Mouse (Mus musculus): Measurements from ENCODE around the gene St3gal3. TPM values are rescaled to one million over a fixed set of nuclear protein-coding genes. Genes with fewer than 3 reads are reported as not detected.

The St3gal3 gene
- total RNA-seq, 1 experiment from 2014 or later: 4.7 TPM

DNA sequence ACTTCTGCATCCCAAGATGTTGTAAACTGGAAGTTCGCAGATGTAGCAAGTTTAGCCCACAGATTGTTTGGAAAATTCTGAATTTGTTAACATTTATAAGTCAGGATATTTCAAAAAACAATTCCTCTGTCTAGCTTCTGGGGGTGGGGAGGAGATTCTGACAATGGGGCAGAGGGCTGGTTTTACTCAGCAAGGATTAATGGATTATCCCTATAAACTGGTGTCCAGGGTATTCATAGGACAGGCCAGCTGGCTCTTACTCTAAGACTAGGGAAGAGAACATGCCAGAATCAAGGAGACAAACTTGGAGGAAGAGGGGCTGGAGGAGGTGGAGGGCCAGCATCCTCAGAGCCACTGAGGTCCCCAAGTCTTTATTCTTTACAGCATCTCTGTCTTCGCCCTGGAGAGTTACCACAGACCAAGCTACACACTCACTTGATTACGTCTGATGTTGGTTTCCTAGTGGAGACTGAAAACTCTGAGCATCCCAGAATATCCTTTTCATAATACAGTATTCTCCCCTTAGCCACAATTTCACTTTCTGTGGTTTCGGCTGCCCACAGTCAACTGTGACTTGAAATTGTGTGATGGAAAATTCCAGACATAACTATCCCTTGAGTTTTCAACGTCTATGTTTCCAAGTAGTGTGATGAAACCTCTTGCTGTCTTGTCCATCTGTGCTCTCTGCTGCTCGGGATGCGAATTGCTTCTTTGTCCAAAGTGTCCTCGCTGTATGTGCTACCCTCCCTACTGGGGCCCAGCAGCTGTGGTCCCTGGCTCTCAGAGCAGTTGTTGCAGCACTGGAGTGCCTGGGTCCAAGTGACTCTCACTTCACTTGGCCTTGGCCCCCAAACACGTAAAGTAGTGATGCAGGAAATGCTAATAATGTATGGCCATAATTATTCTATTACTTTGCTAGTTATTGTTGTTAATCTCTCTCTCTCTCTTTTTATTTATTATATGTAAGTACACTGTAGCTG, 64.2 kb downstream of the St3gal3 start:
- no peak for ATAC-seq (replicated peaks; ENCODE audit: insufficient number of reproducible peaks, low FRiP score, low TSS enrichment, poor library complexity, severe bottlenecking)

DNA sequence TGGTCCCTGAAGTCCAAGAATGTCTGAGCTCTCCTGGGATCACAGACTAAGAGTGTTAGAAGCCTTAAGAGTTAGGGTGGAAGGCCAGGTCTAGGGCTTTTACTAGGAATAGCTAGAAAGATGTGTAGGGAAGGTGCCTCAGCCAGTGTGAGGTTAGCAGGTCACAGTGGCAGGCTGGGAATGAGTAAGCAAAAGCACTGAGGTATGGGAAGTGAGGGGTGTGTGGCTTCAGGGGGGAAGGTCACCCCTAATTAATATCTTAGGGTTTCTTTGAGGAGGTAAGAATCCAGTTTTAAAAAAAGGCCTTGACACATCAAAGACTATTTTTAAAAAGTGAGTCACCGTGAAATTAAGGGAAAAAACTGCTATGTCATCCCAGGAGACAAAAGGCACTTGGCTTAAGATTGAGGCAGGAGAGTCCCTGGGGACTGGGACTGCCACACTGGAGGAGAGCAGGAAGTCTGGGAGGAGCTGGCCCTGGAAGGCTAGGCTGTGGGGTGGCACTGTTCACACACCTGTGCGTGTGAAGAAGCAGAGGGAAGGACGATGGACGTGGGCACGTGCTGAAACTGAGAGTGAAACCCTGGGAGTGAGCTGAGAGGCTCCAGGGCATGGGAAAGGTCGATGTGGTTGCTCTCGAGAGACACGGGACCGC, 72.8 kb downstream of the St3gal3 start:
- no peak for ATAC-seq (replicated peaks; ENCODE audit: insufficient number of reproducible peaks, low FRiP score, low TSS enrichment, poor library complexity, severe bottlenecking)

DNA sequence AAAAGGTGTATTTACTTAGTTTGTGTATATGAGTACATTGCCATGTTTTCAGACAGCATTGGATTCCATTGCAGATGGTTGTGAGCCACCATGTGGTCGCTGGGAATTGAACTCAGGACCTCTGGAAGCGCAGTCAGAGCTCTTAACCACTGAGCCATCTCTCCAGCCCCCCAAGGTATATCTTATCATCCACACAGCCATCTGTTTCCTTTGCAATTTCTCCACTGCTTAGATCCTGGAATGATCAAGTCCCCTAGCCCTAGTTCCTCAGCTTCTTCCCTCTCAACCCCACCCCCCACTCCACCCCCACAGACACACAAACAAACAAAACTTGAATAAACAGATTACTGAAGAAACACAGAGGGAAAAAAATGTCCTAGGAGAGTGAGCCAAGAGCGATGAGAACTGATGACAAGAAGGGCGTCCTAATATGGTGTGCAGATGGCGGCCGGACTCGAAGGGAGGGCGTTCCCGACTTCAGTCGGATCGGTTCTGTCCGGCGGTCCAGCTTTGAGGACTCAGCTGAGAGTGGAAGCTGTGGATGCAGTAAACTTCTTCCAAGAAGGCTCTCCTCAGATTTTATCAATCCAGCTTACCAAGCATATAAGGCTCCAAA, 73.7 kb downstream of the St3gal3 start:
- no peak for ATAC-seq (replicated peaks; ENCODE audit: insufficient number of reproducible peaks, low FRiP score, low TSS enrichment, poor library complexity, severe bottlenecking)

DNA sequence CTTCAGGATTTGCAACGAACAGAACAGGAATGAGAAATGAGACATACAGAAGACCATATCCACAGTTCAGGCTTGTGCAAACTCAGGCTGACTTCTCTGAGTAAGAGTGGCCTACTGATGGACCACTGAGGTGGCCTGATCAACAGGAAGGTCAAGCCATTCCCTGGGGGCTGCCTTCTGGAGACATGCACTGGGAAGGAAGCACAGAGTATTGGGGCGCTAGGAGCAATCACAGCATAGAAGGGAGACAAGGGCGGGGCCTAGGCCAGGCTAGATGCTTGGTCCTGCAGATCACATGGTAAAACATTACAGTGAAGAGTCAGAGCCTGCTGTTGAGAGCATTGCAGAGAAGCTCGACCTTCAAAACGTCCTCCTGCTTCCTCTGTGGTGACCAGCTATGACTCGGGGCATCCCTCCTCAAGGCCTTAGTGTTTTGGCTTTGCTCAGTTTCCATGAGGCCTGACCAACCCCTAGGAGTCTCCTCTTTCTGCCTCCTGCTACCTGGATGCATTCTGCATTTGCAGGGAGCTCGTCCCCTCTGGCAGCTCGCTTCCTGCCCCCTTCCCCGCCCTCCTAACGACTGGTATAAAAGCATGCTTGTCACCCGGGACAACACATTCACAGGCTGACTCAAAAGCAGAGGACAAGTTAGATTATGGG, 74.8 kb downstream of the St3gal3 start:
- no peak for ATAC-seq (replicated peaks; ENCODE audit: insufficient number of reproducible peaks, low FRiP score, low TSS enrichment, poor library complexity, severe bottlenecking)

DNA sequence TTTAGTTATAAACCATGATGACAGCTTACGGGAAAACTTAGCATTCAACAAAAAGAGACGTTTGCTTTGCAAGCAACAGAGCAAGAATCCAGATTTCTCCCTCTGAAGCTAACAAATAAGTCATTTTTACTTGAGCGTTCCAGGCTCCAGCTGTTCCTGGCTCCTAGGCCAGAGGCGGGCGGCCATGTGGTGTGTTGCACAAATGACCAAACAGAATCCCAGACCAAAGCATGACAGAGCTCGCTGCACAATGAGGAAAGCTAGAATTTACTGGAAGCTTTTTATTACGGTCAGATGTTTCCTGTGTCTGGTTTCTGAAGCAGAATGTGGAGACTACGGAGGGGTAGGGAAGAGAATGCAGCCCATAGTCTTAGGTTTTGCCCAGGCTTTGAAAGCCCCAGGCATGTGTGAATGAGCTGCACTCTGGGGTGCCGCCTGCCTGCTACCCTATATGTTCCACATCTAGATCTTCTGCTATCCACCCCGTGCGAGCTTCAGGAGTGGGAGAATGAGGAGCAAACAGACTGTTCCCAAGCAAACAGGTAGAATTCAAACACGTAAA, 76.5 kb downstream of the St3gal3 start:
- ATAC-seq (replicated peaks; ENCODE audit: insufficient number of reproducible peaks, low FRiP score, low TSS enrichment, poor library complexity, severe bottlenecking): no peak

DNA sequence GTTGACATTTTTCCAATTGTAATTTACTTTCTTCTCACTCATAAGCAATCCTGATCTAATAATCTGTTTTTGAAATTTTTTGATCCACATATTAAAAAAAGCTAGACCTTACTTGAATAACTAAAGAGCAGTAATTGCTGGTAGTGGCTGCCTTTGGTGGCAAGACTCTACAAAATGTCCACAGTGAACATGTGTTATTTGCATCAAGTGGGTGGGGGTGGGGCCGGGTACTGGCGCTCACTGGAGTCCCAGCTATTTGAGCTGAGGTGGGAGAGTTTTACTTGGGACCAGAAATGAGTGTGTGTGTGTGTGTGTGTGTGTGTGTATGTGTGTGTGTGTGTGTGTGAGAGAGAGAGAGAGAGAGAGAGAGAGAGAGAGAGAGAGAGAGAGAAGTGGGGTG, 77.6 kb downstream of the St3gal3 start:
- ATAC-seq (replicated peaks; ENCODE audit: insufficient number of reproducible peaks, low FRiP score, low TSS enrichment, poor library complexity, severe bottlenecking): no peak

DNA sequence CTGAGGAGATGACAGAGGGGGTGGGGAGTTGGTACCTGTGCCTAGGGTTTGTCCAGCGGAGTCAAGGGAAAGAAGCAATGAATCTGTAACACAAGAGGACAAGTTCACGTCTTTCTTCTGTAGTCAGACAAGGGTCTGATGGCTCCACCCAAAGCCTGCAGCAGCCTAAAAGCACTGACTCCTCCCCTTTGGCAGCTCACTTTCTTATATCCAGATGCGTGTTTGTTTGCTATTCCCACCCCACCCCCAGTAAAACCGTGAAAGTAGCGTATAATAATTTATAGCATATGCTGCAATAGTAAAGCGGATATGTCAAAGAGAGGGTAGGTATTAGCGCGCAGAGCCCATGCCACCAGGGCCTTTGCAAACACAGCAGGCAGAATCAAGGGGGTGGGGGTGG, 80.1 kb downstream of the St3gal3 start:
- ATAC-seq (replicated peaks; ENCODE audit: insufficient number of reproducible peaks, low FRiP score, low TSS enrichment, poor library complexity, severe bottlenecking): no peak

DNA sequence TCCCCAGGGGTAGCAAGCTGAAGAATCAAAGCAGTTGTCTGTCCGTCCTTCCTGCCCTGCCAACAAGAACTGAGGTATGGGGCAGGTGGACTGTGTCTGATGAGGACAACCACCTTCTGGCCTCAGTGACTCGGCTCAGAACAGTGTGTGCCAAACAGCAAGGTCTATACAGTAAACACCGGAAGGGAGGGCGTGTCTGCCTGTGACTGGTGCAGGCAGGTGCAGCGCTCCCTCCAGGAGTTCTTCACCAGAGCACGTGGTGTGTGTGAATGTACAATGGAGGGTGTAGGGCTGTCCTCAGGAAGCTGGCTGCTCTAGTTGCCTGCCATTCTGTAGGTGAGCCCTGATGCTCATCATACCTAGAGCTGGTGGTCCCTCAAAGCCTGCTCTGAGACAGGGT, 80.8 kb downstream of the St3gal3 start:
- ATAC-seq (replicated peaks; ENCODE audit: insufficient number of reproducible peaks, low FRiP score, low TSS enrichment, poor library complexity, severe bottlenecking): no peak

DNA sequence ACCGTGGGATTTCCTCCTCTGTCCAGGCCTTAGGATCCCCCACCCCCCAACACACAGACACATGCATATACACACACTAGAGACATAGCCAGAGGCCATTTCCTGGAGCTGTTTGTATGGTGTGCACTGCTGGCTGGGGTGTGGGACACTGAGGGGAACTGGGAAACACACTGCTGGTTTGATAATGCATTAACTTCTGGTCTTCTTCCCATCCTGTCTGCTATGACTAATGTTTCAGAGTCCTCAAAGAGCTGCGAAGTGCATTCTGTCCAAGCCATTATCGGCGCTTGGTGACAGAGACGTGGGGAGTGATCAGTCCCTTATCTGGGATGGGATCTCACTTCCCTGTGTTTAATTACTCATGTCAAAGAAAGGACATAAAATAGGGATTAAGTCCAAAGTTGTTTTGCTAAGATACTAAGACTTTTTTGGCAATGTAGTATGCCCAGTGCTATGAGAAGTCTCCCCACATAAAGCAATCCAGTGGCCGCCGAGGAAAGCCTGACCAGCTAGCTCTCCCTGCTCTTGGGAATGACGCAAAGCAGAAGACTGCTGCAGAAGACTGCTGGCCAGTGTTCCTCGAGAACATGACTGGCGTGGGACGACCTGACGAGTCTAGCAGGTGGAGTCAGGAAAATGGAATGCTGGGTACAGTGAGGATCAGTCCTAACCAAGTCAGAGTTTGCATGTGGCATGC, 85.0 kb downstream of the St3gal3 start:
- ATAC-seq (replicated peaks; ENCODE audit: insufficient number of reproducible peaks, low FRiP score, low TSS enrichment, poor library complexity, severe bottlenecking): no peak

DNA sequence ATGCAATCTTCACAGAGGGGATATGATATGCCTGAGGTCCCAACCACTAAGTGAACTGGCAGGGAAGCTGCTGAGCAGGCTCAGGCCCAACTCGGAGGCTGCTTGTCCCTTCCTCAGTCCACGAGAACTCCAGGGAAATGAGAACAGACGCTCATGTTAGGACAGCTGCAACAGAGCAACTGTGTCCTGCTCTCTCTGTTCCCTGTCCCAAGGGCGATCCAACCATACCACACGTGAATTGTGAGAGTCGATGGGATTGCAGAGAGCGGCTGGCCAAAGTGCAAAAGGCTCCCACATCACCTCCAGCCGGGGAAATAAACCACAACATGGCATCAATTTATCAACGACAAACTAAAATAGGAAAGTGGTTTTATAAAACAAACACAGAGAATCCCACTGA, 90.2 kb downstream of the St3gal3 start:
- no peak for ATAC-seq (replicated peaks; ENCODE audit: insufficient number of reproducible peaks, low FRiP score, low TSS enrichment, poor library complexity, severe bottlenecking)

DNA sequence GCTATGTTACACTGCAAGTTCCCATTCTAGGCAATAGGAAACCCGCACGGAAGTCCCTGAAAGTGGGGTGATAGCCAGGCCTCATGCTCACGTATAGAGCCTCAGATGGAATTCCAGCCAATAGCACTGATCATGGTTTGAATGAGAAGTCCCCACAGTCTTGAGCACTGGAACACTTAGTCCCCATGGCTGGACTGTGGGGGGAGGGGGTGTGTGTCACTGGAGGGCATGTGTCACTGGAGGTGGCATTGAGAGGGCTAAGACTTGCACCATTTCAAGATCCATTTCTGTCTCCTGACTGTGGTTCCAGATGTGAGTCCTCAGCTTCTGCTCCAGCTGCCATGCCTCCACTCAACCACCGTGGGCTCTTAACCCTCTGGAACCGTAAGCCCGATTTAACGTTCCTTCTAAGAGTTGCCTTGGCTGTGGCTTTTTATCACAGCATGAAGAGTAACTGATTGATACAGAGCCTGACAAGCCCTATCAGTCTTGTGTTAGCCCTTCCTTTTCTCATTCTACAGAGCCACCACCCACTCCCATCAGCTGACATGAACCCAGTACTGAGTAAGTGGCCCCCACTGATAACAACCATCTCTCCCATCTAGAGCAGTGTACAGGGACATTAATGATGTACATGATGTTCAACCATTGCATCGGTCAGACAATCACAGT, 91.2 kb downstream of the St3gal3 start:
- no peak for ATAC-seq (replicated peaks; ENCODE audit: insufficient number of reproducible peaks, low FRiP score, low TSS enrichment, poor library complexity, severe bottlenecking)

DNA sequence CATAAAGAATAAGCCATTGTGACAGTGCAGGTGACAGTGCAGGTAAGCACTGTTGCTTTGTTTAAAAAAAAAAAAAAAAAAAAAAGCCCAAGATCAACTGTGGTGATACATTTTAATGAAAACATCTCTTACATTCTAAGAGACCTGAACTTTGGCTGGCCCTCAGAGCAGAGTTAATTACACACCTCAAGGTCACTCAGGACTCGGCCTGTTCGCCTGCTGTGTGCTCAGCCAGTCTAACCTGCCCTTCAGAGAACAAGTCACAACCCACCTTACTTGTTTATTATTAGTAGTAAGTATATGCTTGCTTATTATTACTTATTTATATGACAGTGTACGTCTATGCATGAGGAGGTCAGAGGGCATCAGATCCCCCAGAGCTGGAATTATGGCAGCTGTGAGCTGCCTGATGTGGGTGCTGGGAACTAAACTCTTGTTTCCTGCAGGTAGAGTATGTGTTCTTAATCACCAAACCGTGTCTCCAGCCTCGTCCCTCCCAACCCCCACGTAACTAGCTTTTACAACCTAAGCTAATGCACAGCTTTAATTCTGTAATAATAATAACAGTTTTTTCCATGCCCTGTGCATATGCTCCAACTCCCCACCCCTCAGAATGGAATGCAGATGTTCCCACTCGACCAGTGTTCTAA, 91.9 kb downstream of the St3gal3 start:
- no peak for ATAC-seq (replicated peaks; ENCODE audit: insufficient number of reproducible peaks, low FRiP score, low TSS enrichment, poor library complexity, severe bottlenecking)

DNA sequence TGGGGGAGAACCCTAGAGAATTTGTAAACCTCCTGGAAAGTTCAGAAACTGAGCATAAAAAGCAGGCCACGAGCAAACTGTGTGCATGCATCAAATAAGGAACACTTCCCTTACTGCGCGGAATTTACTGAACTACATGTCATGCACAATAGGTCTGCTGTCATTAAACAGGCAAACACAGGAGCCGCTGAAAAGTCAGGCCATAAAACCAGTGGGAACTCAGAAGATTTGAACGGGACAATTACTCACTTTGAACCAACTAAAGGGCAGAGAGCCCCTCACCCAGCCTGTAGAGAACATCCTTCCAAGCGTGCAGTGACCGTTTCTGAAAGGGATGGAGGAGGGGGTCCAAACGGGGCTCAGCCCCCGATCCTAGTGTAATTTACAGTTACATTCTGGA, 93.6 kb downstream of the St3gal3 start:
- no peak for ATAC-seq (replicated peaks; ENCODE audit: insufficient number of reproducible peaks, low FRiP score, low TSS enrichment, poor library complexity, severe bottlenecking)

DNA sequence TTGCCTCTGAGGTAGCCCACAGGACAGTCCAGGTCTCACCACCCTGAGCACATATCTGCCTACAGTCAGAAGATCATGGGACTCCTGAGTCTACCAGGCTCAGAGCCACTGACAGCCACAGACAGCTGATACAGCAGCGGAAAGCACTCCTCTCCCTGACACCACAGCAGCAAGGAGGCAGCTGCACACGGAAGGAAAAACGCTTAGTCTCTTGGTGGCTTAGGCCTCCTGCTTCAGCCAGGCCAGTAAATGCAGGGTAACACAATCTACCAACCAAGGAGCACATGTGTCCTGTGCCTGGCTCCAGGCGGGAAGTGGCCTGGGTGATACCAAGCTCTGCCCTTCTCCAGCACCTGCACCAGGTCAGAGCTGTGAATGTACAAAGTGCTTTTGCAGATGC, 94.1 kb downstream of the St3gal3 start:
- no peak for ATAC-seq (replicated peaks; ENCODE audit: insufficient number of reproducible peaks, low FRiP score, low TSS enrichment, poor library complexity, severe bottlenecking)

DNA sequence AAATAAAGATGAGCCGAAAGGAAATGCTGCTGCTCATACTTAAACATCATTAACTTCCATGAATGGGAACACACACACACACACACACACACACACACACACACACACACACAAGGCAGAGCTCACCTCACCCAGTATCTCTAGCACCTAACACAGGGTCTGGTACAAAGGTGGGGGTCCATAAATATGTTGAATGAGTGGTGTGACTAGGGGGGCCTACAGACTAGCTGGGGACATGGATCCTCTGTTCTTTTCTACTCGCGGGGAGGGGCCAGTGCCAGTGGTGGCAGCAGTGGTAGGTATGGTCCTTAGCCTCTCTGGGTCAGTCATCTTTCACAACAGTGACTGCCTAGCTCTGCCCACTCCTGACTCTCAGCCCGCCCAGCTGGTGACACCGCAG, 94.8 kb downstream of the St3gal3 start:
- ATAC-seq (replicated peaks; ENCODE audit: insufficient number of reproducible peaks, low FRiP score, low TSS enrichment, poor library complexity, severe bottlenecking): no peak

DNA sequence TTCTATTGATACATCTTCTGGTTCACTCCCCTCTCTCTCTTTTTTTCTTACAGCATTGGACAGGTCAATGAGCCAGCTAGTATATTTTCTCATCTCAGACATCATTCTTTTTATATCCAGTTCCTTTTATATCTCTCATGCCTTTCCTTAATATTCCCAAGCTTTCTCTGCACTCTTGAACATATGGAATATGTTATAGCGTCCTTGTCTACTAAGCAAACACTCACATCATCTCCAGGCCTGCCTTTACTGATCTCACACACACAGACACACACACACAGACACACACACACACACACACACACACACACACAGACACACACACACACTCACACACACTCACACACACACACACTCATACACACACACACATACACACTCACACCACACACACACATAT, 96.7 kb downstream of the St3gal3 start:
- ATAC-seq (replicated peaks; ENCODE audit: insufficient number of reproducible peaks, low FRiP score, low TSS enrichment, poor library complexity, severe bottlenecking): no peak

DNA sequence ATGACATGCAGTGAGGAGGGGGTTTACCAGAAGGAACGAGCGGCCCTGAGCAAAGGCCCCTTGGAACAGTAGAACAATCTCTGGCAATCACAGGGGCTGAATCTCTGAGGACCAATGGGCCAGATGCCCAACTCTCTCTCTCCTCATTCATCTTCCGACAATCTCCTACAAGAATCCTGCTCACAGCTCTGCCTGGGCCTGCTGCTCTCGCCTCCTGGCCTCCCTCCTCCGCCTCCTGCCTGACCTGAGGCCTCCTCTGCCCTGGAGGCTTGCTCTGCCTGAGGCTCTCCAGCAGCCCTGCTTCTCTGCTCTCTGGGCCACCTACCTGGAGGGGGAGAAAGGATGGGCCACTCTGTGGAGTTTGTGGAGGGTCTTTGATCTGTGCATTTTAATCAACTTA, 97.3 kb downstream of the St3gal3 start:
- ATAC-seq (replicated peaks; ENCODE audit: insufficient number of reproducible peaks, low FRiP score, low TSS enrichment, poor library complexity, severe bottlenecking): no peak

Data from monocyte, adult 5-6 weeks (primary cell).